Mouse (Mus musculus): ENCODE measurements at regions not wholly inside any gene's neighbourhood (a gene's known extent, or its start where the extent isn't known, plus 50 kb on each side); places are given as distances from the start of the nearest gene placed in this dataset.
A peak's percentile ranks its signal among the peaks of the same experiment; 100 is the strongest.

GRCm38 (mm10) chr17:83918413-83919139 lies 70.8 kb upstream of the Haao start:
- H3K27ac ChIP-seq (ENCODE audit: insufficient read depth, low read length) = no peak overlapping the region
- H3K4me1 ChIP-seq (ENCODE audit: control insufficient read depth, insufficient read depth, low read length) = 0 out of 2 replicates have a peak, but pooled peaks cover 1% of the 10 kb centered on the region
- no peak for TF ChIP-seq CTCF (IDR thresholded peaks at IDR 0.05; ENCODE audit: extremely low read depth, insufficient read depth, low read length)
- TF ChIP-seq POLR2A (IDR thresholded peaks at IDR 0.05; ENCODE audit: extremely low read depth, insufficient read depth, low read length) = no peak
- H3K4me3 ChIP-seq (ENCODE audit: insufficient read depth, low read length) = no peak overlapping the region

DNA sequence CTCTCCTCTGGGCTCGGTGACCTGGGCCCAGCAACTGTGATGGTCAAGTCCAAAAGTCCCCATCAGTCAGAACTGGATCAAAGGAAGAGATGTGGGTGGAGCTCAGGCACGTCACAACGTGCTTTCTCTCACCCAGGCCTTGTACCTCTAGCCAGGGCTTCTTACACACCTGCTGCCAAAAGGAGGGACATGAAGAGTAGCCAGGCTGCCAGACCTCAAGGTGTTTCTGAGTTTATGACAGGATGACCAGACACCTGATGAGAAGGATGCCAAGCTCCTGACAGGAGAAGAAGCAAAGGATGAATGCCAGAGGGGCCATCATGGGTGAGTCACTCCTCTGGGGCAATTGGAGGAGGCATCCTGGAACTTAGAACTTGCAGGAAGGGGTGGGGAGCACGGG lies 70.0 kb upstream of the Haao start:
- no peak overlapping the region for H3K4me3 ChIP-seq (ENCODE audit: insufficient read depth, low read length)
- H3K27ac ChIP-seq (ENCODE audit: insufficient read depth, low read length) = no peak overlapping the region
- no peak for TF ChIP-seq CTCF (IDR thresholded peaks at IDR 0.05; ENCODE audit: extremely low read depth, insufficient read depth, low read length)
- H3K4me1 ChIP-seq (ENCODE audit: control insufficient read depth, insufficient read depth, low read length) = 0 out of 2 replicates have a peak, but pooled peaks cover 1% of the 10 kb centered on the region

DNA sequence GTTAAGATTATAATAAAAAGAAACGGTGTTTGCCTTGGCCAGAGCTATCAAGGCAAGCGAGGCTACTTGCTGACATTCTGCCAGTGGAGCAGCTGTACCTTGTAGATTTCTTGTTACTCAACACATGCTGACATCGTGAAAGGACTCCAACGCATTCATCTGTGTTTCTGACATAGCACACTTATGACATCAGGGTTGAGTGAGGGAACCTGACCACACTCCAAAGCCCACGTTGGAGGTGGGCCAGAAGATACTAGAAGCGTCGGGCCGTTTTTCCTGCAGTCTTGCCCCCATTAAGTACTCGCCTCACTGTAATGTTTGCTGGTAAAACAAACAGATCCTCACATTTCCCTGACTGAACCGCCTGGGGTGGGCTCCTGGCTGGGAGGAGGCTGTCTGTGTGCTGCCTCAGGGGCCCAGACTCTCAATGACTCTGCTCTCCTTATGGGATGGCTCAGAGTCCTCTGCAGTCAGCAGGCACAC lies 69.0 kb upstream of the Haao start:
- no peak overlapping the region for H3K27ac ChIP-seq (ENCODE audit: insufficient read depth, low read length)
- TF ChIP-seq CTCF (IDR thresholded peaks at IDR 0.05; ENCODE audit: extremely low read depth, insufficient read depth, low read length) (no peak), POLR2A (IDR thresholded peaks at IDR 0.05; ENCODE audit: extremely low read depth, insufficient read depth, low read length) (no peak)
- H3K4me1 ChIP-seq (ENCODE audit: control insufficient read depth, insufficient read depth, low read length) = 0 out of 2 replicates have a peak, but pooled peaks cover 1% of the 10 kb centered on the region
- H3K4me3 ChIP-seq (ENCODE audit: insufficient read depth, low read length) = no peak overlapping the region

- Histone ChIP-seq H3K27ac (ENCODE audit: insufficient read depth, low read length) (no peak overlapping the region), H3K4me3 (ENCODE audit: insufficient read depth, low read length) (no peak overlapping the region), H3K4me1 (ENCODE audit: control insufficient read depth, insufficient read depth, low read length) (0 out of 2 replicates have a peak, but pooled peaks cover 1% of the 10 kb centered on the region)
- TF ChIP-seq CTCF (IDR thresholded peaks at IDR 0.05; ENCODE audit: extremely low read depth, insufficient read depth, low read length) = no peak
- TF ChIP-seq POLR2A (IDR thresholded peaks at IDR 0.05; ENCODE audit: extremely low read depth, insufficient read depth, low read length) = no peak
Observed at GRCm38 (mm10) chr17:83915034-83915433, 67.3 kb upstream of the Haao start.

DNA sequence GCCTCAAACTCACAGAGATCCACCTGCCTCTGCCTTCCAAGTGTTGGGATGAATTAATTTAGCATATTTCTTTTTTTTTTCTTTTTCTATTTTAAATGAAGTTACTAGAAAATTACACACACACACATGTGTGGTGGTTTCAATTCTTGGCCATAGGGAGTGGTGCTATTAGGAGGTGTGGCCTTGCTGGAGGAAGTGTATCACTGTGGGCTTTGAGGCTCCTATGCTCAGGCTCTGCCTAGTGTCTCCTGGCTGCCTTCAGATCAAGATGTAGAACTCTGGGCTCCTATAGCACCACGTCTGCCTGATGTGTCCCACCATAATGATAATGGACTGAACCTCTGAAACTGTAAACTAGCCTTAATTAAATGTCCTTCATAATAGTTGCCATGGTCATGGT lies 66.8 kb upstream of the Haao start:
- TF ChIP-seq CTCF (IDR thresholded peaks at IDR 0.05; ENCODE audit: extremely low read depth, insufficient read depth, low read length) (no peak), POLR2A (IDR thresholded peaks at IDR 0.05; ENCODE audit: extremely low read depth, insufficient read depth, low read length) (no peak)
- Histone ChIP-seq H3K4me3 (ENCODE audit: insufficient read depth, low read length) (no peak overlapping the region), H3K27ac (ENCODE audit: insufficient read depth, low read length) (no peak overlapping the region), H3K4me1 (ENCODE audit: control insufficient read depth, insufficient read depth, low read length) (0 out of 2 replicates have a peak, but pooled peaks cover 1% of the 10 kb centered on the region)

GRCm38 (mm10) chr17:83913711-83914415 lies 66.1 kb upstream of the Haao start:
- no peak overlapping the region for H3K4me3 ChIP-seq (ENCODE audit: insufficient read depth, low read length)
- 0 out of 2 replicates have a peak, but pooled peaks cover 1% of the 10 kb centered on the region for H3K4me1 ChIP-seq (ENCODE audit: control insufficient read depth, insufficient read depth, low read length)
- TF ChIP-seq CTCF (IDR thresholded peaks at IDR 0.05; ENCODE audit: extremely low read depth, insufficient read depth, low read length) = no peak
- TF ChIP-seq POLR2A (IDR thresholded peaks at IDR 0.05; ENCODE audit: extremely low read depth, insufficient read depth, low read length) = no peak
- peak overlapping the region; percentile 36; the same call in 1 of the 2 replicates for H3K27ac ChIP-seq (ENCODE audit: insufficient read depth, low read length)

DNA sequence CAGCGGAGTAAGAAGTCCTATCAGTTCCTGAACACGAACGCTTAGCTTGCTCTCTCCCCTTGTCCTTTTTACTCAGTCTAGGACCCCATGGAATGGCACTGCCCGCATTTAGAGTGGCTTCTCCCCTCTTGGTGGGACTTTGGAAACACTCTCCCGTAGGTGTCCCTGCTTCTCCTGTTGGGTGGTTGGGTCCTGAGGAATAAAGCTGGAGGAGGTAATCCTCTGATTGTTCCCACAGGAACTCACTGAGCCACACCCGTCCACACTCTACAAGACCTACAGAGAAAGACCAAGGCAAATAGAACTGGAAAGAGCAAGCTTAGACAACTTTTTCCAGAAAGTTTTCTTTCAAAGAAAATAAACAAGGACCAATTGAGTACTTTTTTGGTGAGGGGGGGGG lies 64.7 kb upstream of the Haao start:
- H3K4me1 ChIP-seq (ENCODE audit: control insufficient read depth, insufficient read depth, low read length) = 0 out of 2 replicates have a peak, but pooled peaks cover 1% of the 10 kb centered on the region
- no peak overlapping the region for H3K4me3 ChIP-seq (ENCODE audit: insufficient read depth, low read length)
- H3K27ac ChIP-seq (ENCODE audit: insufficient read depth, low read length) = peak overlapping the region; percentile 48; the same call in 1 of the 2 replicates
- TF ChIP-seq POLR2A (IDR thresholded peaks at IDR 0.05; ENCODE audit: extremely low read depth, insufficient read depth, low read length) (no peak), CTCF (IDR thresholded peaks at IDR 0.05; ENCODE audit: extremely low read depth, insufficient read depth, low read length) (no peak)

DNA sequence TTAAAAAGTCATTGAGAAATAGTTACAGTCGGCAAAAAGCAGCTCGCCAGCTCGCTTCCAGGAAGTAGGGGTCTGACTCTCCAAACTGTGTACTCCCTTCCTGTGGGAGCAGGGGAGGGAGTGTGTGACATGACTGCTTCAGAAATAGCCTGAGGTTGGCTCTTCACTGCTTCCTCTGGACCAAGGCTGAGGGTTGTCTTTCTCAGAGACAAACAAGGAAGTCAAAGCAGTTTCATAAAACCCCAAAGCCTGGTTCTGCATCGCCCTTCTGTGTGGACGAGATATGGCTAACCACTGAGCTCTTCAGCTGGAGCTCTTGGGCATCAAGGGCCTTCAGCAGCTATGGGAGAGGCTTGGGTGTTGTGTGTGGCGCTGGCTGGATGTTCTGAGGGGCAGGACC lies 61.0 kb upstream of the Haao start:
- Histone ChIP-seq H3K4me1 (ENCODE audit: control insufficient read depth, insufficient read depth, low read length) (no peaks in the 10 kb centered on the region), H3K4me3 (ENCODE audit: insufficient read depth, low read length) (no peak overlapping the region), H3K27ac (ENCODE audit: insufficient read depth, low read length) (no peak overlapping the region)
- TF ChIP-seq CTCF (IDR thresholded peaks at IDR 0.05; ENCODE audit: extremely low read depth, insufficient read depth, low read length) (no peak), POLR2A (IDR thresholded peaks at IDR 0.05; ENCODE audit: extremely low read depth, insufficient read depth, low read length) (no peak)

DNA sequence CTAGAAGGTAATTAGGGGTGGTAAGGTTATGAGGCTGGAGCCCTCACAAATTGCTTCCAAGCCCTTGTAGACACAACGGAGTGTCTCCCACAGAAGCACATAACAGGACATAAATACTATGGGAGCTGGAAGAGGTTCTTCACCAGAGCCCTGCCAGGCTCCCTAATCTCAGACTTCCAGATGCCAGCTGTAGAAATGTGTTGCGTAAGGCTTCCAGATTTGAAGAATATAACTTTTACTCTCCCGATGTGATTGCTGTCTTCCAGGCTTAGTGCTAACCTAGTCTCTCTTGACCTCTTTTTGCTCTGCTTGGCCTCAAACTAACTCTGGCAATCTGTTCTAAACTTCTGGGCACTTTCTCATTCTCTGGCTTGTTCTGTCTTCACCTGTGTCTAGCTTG lies 59.8 kb upstream of the Haao start:
- TF ChIP-seq POLR2A (IDR thresholded peaks at IDR 0.05; ENCODE audit: extremely low read depth, insufficient read depth, low read length) (no peak), CTCF (IDR thresholded peaks at IDR 0.05; ENCODE audit: extremely low read depth, insufficient read depth, low read length) (no peak)
- H3K4me1 ChIP-seq (ENCODE audit: control insufficient read depth, insufficient read depth, low read length) = no peaks in the 10 kb centered on the region

More for the DNA sequence above, 59.8 kb upstream of the Haao start:
- Histone ChIP-seq H3K4me3 (ENCODE audit: insufficient read depth, low read length) (no peak overlapping the region), H3K27ac (ENCODE audit: insufficient read depth, low read length) (no peak overlapping the region)

Measured in cortical plate, adult 2 months (tissue).